Mouse (Mus musculus): ENCODE data around the gene Fam199x. TPM values are rescaled to one million over a fixed set of nuclear protein-coding genes. Genes with fewer than 3 reads are reported as not detected.

Gene Fam199x
- 1.7 TPM for polyA plus RNA-seq (2014; fragmentation: Illumina TruSeq; extraction: RNeasy Lipid Tissue Mini Kit (QIAGEN cat#74804); ENCODE audit: insufficient read depth, low read depth, low replicate concordance)

GRCm38 (mm10) chrX:137049425-137050225 lies at the start of gene Fam199x:
TSS of gene Fam199x (plus strand) at chrX:137049594.

GRCm38 (mm10) chrX:137038000-137038483 lies 11.4 kb upstream of the Fam199x start, which contains the start of gene Slc25a53:
TSS of gene Slc25a53 (minus strand) at chrX:137038302.

GRCm38 (mm10) chrX:137121718-137122117 lies 72.3 kb downstream of the Fam199x start, which contains the start of gene Esx1:
TSS of gene Esx1 (minus strand) at chrX:137122083.

Other genes with a start within 250 kb of the Fam199x start
- 1.5 TPM for gene Plp1, start 226.9 kb upstream of the Fam199x start, polyA plus RNA-seq (2014; fragmentation: Illumina TruSeq; extraction: RNeasy Lipid Tissue Mini Kit (QIAGEN cat#74804); ENCODE audit: insufficient read depth, low read depth, low replicate concordance)
- not detected for gene Rab9b, start 180.8 kb upstream of the Fam199x start, polyA plus RNA-seq (2014; fragmentation: Illumina TruSeq; extraction: RNeasy Lipid Tissue Mini Kit (QIAGEN cat#74804); ENCODE audit: insufficient read depth, low read depth, low replicate concordance)
- gene H2bfm, start 122.3 kb upstream of the Fam199x start, polyA plus RNA-seq (2014; fragmentation: Illumina TruSeq; extraction: RNeasy Lipid Tissue Mini Kit (QIAGEN cat#74804); ENCODE audit: insufficient read depth, low read depth, low replicate concordance): not detected
- gene Tmsb15b2, start 74.1 kb upstream of the Fam199x start, polyA plus RNA-seq (2014; fragmentation: Illumina TruSeq; extraction: RNeasy Lipid Tissue Mini Kit (QIAGEN cat#74804); ENCODE audit: insufficient read depth, low read depth, low replicate concordance): 3.6 TPM
- 3.9 TPM for gene Tmsb15l, start 72.7 kb upstream of the Fam199x start, polyA plus RNA-seq (2014; fragmentation: Illumina TruSeq; extraction: RNeasy Lipid Tissue Mini Kit (QIAGEN cat#74804); ENCODE audit: insufficient read depth, low read depth, low replicate concordance)
- gene Tmsb15b1, start 72.7 kb upstream of the Fam199x start, polyA plus RNA-seq (2014; fragmentation: Illumina TruSeq; extraction: RNeasy Lipid Tissue Mini Kit (QIAGEN cat#74804); ENCODE audit: insufficient read depth, low read depth, low replicate concordance): 4.3 TPM
- 1.2 TPM for gene Zcchc18, start 56.4 kb upstream of the Fam199x start, polyA plus RNA-seq (2014; fragmentation: Illumina TruSeq; extraction: RNeasy Lipid Tissue Mini Kit (QIAGEN cat#74804); ENCODE audit: insufficient read depth, low read depth, low replicate concordance)
- 5.7 TPM for gene Slc25a53, start 11.3 kb upstream of the Fam199x start, polyA plus RNA-seq (2014; fragmentation: Illumina TruSeq; extraction: RNeasy Lipid Tissue Mini Kit (QIAGEN cat#74804); ENCODE audit: insufficient read depth, low read depth, low replicate concordance)
- gene Esx1, start 72.5 kb downstream of the Fam199x start, polyA plus RNA-seq (2014; fragmentation: Illumina TruSeq; extraction: RNeasy Lipid Tissue Mini Kit (QIAGEN cat#74804); ENCODE audit: insufficient read depth, low read depth, low replicate concordance): not detected

All from lung, adult 10 weeks (tissue).